Mouse (Mus musculus): ENCODE measurements at regions not wholly inside any gene's neighbourhood (a gene's known extent, or its start where the extent isn't known, plus 50 kb on each side); places are given as distances from the start of the nearest gene placed in this dataset.

DNA sequence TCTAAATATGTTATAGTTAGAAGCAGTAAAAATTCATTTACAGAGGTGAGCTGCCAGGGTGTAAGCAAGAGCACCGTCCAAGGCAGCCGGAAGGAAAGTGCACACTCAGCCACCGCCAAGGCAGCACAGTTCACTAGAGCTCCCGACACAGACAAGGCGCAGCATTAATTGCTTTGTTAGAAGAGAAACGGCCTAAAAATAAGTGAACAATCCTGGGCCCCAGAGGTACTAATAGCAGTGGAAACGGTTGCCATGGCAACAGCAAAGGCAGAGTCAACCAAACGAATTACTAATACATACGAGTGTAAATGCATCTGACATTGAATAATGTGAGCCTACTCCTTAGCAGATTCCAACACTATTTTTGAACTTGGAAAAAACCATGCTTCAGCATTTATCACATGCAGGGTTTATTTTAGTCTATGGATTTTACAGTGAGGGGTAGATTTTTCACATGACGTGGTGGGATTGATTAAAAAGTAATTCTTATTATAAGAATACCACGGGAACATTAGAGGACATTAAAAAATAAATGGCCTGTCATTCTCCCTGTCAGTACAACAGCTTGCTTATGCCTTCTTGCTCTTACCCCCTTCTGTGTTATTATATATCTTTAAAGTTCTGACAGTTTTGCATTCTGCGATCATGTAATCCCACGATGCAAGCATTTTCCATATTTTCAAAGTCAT lies 62.5 kb downstream of the Cavin4 start:
- DNase-seq (ENCODE audit: low spot score): no peak

DNA sequence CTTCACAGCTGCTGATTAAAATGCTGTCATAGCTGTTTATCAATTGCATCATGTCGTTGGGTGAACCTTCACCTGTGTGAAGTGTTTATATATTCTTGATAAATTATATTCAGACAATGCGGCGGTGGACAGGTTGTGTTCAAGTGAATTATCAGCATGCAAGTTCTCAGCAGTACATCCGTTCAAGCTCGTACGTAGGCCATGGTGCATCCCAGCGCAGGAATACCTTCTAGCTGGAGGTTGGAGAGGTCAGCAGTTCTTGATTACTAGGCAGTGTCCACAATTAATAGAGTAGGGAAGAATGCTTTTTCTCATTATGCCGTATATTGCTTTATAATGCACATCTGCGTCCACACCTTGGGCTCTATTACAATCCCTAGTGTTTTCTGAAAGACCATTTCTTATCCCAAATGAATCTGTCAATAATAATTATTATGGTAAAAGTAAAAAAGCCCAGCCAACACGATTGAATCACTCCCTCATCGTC lies 63.1 kb downstream of the Cavin4 start:
- no peak for DNase-seq (ENCODE audit: low spot score)

DNA sequence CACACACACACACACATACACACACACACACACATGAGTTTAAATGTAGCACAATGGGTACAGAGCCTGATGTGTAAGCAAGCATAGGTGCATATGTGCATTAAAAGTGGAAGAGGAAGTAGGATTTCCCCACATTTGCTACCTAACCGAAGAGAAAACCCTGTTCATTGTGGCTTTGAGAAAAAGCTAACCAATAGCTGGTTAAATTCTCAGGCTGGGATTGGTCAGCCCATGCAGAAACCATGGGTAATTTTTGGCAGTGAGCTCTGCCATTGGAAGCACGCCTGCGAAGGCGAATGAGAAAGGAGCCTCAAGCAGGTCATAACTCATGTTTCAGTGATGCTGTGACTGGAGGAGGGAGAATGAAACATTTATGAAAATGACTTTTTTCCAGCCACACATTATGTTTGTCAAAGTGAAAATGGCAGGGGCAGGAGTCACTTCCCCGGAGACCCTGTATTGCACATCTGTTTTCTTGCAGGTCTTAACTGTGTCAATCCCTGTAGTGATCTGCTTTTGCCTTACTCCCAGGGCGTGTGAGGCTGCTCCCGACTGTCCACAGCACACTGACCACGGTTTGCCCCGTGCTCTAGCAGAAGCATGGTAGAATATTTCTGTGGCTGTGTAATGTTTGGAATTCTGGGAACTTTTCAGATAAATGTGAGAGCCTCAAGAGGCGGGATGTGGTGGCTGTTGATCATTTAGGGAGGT lies 71.7 kb downstream of the Cavin4 start:
- DNase-seq (ENCODE audit: low spot score): no peak

DNA sequence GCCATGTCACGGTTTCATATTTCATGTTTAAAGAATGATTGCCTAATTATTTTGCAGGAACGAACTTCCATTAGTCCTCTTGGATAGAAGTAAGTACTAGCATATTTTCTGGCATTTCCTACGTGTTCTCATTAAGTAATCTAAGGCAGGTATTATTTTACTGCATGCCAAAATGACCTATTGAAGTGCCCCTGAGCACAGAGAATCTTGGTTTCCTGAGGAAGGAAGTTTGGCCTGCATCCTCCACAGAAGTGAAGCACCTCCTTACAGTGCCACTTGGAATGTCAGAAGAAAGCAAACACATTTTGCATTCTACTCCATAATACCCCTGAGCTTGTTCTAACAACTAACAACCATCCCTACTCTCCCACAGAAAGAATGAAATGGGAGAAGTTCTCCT lies 82.9 kb downstream of the Cavin4 start:
- DNase-seq (ENCODE audit: low spot score): no peak

DNA sequence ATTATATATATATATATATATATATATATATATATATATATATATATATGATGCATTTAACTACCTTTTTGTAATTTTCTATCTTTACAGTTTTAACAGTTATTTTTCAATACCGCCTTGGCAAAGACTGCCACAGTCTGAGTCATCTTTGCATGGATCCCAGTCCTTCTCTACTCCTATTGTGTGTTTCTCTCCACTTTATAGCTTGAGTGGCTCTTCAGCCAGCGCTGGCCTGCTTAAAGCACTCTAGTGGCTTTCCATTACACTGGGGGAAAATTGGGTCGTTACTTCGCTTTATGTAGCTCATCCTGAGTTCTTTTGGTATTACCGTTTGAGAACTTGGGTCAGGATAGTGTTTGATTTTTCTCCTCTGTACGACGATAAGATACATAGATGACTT lies 86.3 kb downstream of the Cavin4 start:
- DNase-seq (ENCODE audit: low spot score): no peak

GRCm38 (mm10) chr4:48750087-48750486 lies 86.8 kb downstream of the Cavin4 start:
- DNase-seq (ENCODE audit: low spot score): no peak

GRCm38 (mm10) chr4:48754466-48755171 lies 91.3 kb downstream of the Cavin4 start:
- no peak for DNase-seq (ENCODE audit: low spot score)

GRCm38 (mm10) chr4:48760625-48761024 lies 97.3 kb downstream of the Cavin4 start:
- no peak for DNase-seq (ENCODE audit: low spot score)

GRCm38 (mm10) chr4:48766458-48766857 lies 103.1 kb downstream of the Cavin4 start:
- no peak for DNase-seq (ENCODE audit: low spot score)

DNA sequence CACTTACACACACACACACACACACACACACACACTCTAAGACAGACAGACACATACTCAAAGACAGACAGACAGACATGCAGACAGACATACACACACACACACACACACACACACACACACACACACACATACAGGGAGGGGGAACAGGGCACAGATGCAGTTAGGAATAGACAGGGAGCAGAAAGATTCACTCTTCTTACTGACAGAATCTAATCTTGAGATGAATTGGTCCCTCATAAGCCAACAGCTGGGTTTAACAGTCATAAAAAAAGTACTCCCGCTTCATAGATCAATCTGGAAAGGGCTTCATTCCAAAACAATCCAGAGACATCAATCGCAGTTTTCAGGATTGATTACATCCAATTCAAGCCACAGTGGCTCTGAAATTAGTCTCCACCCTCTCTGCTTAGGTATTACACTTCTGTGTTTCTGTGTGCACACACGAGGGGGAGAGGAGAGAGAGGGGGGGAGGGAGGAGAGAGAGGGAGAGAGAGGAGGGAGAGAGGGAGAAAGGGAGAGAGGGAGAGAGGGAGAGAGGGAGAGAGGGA lies 107.2 kb downstream of the Cavin4 start:
- no peak for DNase-seq (ENCODE audit: low spot score)

DNA sequence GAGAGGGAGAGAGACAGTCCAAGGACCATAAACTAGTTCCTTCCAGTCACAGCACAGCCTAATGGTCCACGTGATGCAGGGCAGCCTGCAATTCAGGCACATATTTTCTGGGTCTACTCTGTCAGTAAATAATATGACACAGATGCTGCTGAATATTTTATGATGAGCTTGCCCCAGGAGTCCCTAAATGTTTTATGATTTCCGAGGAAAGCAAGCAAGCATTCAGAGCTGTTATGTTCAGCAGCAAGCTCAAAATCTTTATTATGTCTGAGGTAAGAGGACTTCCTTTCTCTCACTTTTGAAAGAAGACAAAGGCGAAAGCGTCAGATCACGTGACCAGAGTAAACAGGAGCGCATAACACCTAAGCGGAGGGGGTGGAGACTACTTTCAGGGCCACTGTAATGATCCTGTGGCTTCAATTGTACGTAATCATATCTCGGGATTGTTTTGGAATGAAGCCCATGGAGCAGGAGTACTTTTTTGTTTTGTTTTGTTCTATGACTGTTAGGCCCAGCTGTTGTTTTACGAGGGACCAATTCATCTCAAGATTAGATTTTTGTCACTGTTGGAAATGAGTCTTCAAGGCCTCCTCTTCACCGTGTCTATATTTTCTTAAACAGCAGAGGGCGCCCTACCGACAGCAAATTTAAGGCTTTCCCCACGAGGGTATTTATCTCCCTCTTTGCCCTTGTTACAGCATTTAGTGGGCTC lies 107.8 kb downstream of the Cavin4 start:
- peak; percentile 9 for DNase-seq (ENCODE audit: low spot score)

DNA sequence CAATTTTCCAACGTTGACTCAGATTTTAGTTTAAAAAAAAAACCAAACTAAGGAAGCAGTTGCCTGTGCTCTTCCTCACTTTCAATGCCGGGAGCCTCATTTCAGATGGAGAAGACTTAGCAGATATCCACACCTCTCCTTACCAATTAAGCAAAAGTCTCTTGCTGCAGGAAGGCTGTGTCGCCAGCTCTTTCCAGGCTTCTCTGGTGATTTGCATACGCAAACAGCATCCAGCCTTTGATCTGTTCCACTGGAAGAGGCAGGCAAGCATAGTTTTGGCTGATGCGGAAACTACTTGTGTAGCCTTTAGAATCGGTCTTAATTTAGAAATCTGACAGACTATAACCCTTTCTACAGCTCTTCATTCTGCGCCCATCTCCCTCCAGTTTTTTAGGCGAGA lies 108.5 kb downstream of the Cavin4 start:
- no peak for DNase-seq (ENCODE audit: low spot score)

DNA sequence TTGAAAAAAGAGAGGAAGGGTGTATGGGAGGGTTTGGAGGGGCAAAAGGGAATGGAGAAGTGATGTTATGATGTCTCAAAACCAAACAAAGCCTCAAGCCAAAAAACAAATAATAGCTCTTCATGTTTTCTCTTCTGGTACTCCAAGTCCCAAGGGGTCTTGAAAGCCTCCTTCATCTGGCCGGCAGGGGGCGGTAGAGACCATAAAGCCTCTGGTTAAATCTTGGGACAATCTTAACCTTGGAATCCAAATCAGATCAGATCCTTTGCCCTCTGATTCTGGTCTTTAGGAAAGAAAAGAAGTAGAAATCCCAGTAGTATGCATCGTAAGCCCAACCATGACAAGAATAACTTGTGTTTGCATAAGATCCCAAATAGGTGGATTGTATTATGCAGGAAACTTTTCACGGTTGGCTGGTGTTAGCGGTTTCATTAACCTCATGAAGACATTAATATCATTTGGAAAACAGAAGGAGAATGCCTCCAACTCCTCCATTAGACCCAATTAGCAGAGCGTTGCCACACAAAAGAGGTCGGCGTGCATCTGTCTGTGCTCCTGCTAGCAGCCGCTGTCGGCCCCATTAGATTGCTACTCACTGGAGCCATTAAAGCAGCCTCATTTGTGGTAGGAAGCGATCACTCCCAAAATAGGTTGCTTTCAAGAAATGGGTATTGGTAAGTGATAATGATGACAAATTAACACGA lies 116.0 kb downstream of the Cavin4 start:
- DNase-seq (ENCODE audit: low spot score): peak; percentile 44

DNA sequence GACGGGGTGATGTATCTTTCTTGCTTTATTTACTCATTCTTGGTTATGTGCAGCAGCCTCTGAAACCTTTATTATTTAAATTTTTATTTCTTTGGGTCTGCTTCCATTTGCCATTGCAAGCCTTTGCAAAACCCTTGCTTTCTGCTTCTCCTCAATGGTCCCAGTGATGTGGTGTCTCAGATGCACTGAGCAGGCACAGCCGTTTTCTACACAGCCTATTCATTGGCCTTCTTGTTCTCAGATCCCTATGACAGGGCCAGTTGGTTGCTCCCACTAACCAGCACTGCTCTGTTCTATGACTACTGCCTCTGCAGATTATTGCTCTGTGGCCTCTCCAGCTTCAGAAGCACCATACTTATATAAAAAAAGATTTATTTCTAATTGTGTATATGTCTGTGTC lies 116.6 kb downstream of the Cavin4 start:
- DNase-seq (ENCODE audit: low spot score): no peak

- no peak for DNase-seq (ENCODE audit: low spot score)
Measured at GRCm38 (mm10) chr4:48781099-48781498, 117.8 kb downstream of the Cavin4 start.

GRCm38 (mm10) chr4:48782686-48783085 lies 119.4 kb downstream of the Cavin4 start:
- no peak for DNase-seq (ENCODE audit: low spot score)

DNA sequence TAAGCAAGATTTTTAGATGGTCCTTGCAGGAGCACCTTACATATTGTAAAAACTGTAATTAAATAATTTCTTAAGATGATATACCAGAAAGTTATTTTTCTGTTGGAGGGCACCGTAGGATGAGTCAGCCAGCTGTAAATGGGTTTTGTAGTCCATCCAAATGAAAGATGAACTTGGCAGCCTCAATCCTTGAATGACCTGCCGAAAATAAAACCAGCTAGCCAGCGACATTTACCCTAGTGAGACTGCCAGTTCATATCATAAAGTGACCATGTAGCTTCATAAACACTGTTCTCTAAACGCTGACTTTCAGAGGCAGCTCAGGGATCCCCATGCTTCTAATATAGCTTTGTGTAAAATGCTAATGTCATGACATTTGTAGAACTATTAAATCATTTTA lies 127.8 kb downstream of the Cavin4 start:
- no peak for DNase-seq (ENCODE audit: low spot score)

DNA sequence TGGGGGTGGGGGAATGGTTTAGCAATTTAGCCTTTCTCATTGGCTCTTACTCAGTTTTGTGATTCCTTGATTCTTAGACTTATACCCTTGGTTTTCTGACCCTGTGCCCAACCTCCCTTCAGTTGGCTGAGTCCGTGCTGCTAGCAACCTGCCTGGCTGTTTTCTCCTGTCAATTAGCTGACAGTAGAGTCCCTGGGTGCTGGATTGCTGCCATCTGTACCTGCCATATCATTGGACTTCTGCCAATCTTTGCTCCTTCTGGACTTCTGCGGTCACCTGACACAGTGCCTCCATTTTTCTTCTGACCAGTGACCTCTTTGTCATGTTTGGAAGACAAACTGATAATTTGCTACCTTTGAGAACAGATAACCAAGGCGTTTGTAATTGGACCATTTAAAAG lies 140.5 kb downstream of the Cavin4 start:
- no peak for DNase-seq (ENCODE audit: low spot score)

DNA sequence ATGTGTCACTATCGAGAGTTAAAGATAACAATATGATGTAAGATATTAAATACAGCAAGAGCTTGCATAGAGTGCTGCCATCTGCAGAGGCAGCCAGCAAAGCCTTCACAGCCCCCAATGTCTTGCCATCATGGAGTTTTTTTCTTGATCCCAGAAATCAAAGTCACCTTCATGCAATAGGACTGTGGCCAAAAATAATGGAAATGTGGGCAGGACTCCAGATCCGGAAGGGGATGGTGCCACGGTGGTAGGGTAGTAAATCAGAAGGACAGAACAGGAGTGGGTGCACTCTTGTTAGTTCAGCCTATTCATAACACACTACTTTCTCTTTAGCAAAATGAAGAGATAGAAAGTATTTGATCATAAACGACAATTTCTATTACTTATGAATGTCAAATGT lies 145.3 kb downstream of the Cavin4 start:
- DNase-seq (ENCODE audit: low spot score): no peak

DNA sequence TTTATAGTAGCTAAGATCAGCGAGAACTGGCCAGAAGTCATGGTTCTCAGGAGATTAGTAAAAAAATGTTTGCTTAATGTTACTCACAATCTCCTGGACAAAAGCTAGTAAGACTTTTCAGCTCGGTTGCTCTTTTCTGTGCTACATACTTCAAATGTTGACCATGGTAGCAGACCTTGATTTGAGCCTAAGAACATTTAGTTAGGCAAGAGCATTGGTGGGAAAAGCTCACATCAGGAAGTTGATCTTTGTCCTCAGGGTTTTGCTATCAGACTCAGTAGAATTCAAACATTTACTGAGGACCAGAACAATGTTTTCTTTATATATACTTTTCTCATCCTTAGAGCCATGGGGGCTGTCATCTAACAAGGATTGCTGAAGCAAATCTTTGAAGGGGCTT lies 170.4 kb downstream of the Cavin4 start:
- DNase-seq (ENCODE audit: low spot score): no peak

- no peak for DNase-seq (ENCODE audit: low spot score)
Measured at GRCm38 (mm10) chr4:48842777-48843214, 179.5 kb downstream of the Cavin4 start.

Measured in ovary, postnatal 36 days (tissue).